Mouse (Mus musculus) liver, embryonic 11.5 days (tissue): ENCODE results near the gene Lipa. TPM values are rescaled to one million over a fixed set of nuclear protein-coding genes. Genes with fewer than 3 reads are reported as not detected.

Experiments used
- ATAC-seq: fragments of 200-750 bp; cut with Nextera tagmentation; replicated peaks from 2 replicates; pipeline ENCODE4 v1.8.0; 2017; ENCODE audit warnings: moderate number of reproducible peaks, mild to moderate bottlenecking, moderate TSS enrichment, moderate library complexity; ENCODE audit not compliant: low FRiP score
- DNase-seq: peaks from one replicate; pipeline ENCODE4 v3.0.0-alpha.2; 2017; ENCODE audit warnings: low spot score
- H3K27ac ChIP-seq: fragments of 300-500 bp; sonication (generic); 2 replicates; pipeline ENCODE4 v1.5.1; 2014; ENCODE audit warnings: mild to moderate bottlenecking, low read depth, low read length, control low read depth
- H3K27me3 ChIP-seq: fragments of 300-500 bp; sonication (generic); replicated peaks from 2 replicates; pipeline ENCODE4 v1.6.1; 2014; ENCODE audit warnings: low read length, mixed read lengths; ENCODE audit not compliant: control insufficient read depth, insufficient read depth
- H3K36me3 ChIP-seq: fragments of 300-500 bp; sonication (generic); 2 replicates; pipeline ENCODE4 v1.6.1; 2014; ENCODE audit warnings: mild to moderate bottlenecking, low read length, moderate library complexity, mixed read lengths; ENCODE audit not compliant: control insufficient read depth, insufficient read depth
- H3K4me1 ChIP-seq: fragments of 300-500 bp; sonication (generic); replicated peaks from 2 replicates; pipeline ENCODE4 v1.6.1; 2014; ENCODE audit warnings: low read length, mixed read lengths; ENCODE audit not compliant: control insufficient read depth, insufficient read depth
- H3K4me2 ChIP-seq: fragments of 300-500 bp; sonication (generic); 2 replicates; pipeline ENCODE4 v1.6.1; 2014; ENCODE audit warnings: mild to moderate bottlenecking, control low read depth, moderate library complexity
- H3K4me3 ChIP-seq: fragments of 300-500 bp; sonication (generic); 2 replicates; pipeline ENCODE4 v1.5.1; 2014; ENCODE audit warnings: low read depth, low read length, control low read depth
- H3K9ac ChIP-seq: fragments of 300-500 bp; sonication (generic); 2 replicates; pipeline ENCODE4 v1.6.1; 2014; ENCODE audit warnings: low read depth, low read length, control low read depth
- H3K9me3 ChIP-seq: fragments of 300-500 bp; sonication (generic); 2 replicates; pipeline ENCODE4 v1.6.1; 2016; ENCODE audit warnings: low read length, inconsistent platforms, mixed read lengths; ENCODE audit not compliant: control insufficient read depth
- WGBS: fragments of 180-500 bp; shearing (Covaris S2); extraction: QIAGEN DNeasy Blood & Tissue Kit; methylation state at CpG from one replicate; pipeline ENCODE4 v1.1.7; 2014; 5-methylcytosine and 5-hydroxymethylcytosine counted together
- polyA plus RNA-seq: library from polyadenylated mRNA; unstranded; fragments of >200 nt; fragmentation: Nextera tagmentation; extraction: Ambion mirVana; gene quantifications from 2 replicates; pipeline ENCODE4 v1.2.1, GENCODE M21; 2014

The Lipa gene
- polyA plus RNA-seq, 1 experiment from 2014 or later = 48.2 TPM

DNA sequence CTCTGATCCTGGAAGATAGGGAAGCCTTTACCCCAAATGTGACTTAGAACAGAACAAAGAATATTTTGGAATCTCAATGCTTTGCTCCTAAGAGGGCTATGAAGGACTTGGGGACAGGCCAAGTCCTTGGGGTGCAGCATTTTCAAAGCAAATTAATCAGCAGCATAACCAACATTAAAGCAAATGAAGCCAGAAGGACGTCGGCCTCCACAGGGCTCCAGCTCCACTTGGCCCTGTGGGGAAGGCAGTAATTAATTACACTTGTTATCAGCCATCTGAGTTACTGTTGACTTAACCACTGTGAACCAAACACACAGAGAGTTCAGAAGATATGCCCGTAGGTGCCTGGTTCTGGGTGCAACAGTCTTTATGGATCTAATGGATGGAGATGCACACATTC is 8.5 kb downstream of the Lipa start:
- peaks cover 11% of the 10 kb centered on the region; the same call in 1 of the 2 replicates for H3K36me3 ChIP-seq
- DNase-seq = no peak
- H3K4me1 ChIP-seq = peaks cover 10% of the 10 kb centered on the region; the same call in 1 of the 2 replicates
- H3K4me3 ChIP-seq = no peak overlapping the region
- H3K9me3 ChIP-seq = no peaks in the 10 kb centered on the region
- no peak overlapping the region for H3K9ac ChIP-seq
- no peak overlapping the region for H3K27ac ChIP-seq
- no peak for ATAC-seq
- no peak overlapping the region for H3K4me2 ChIP-seq
- no peaks in the 10 kb centered on the region for H3K27me3 ChIP-seq
- WGBS = 49% methylated on average over 3 of the region's 3 CpGs

DNA sequence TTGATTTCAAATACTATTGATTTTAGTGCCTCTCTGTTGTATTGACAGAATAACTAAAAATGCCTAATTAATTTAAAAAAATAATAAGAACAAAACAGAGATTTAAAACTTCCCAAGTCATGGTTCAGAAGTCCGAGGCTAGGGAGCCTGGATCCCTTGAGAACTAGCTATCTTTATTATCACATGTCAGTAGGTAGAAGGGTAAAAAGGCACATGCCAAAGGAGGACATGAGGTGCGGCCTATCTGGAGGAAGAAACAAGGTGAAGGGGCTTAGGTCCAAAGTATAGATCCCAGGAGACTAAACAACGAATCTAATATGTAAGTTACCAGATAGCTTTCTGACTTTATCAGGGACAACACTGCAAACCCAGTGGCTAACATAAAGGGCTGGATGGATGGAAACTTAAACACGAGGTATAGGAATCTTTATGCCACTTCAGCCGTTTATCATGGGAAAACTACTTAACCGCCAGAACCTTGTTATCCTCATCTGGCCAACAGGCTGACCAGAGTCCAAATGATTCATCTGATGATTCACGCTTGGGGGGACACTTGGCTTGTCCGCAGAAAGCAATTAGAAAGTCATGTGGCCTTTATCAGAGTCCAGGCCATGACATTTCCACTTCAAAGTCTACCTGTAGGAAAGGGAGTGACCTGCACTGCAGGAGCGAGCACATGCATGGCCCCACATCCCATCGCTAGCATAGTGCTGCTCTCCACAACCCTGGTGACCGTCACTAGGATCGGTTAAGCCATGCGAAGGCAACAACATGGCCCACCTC is 9.3 kb downstream of the Lipa start:
- no peak overlapping the region for H3K27ac ChIP-seq
- no peak for ATAC-seq
- no peaks in the 10 kb centered on the region for H3K9me3 ChIP-seq
- no peak overlapping the region for H3K9ac ChIP-seq
- 89% methylated on average over 13 of the region's 13 CpGs for WGBS
- peaks cover 10% of the 10 kb centered on the region; the same call in 1 of the 2 replicates for H3K4me1 ChIP-seq
- DNase-seq = no peak
- no peaks in the 10 kb centered on the region for H3K27me3 ChIP-seq
- H3K4me2 ChIP-seq = no peak overlapping the region
- H3K36me3 ChIP-seq = peaks cover 11% of the 10 kb centered on the region; the same call in 1 of the 2 replicates
- no peak overlapping the region for H3K4me3 ChIP-seq

DNA sequence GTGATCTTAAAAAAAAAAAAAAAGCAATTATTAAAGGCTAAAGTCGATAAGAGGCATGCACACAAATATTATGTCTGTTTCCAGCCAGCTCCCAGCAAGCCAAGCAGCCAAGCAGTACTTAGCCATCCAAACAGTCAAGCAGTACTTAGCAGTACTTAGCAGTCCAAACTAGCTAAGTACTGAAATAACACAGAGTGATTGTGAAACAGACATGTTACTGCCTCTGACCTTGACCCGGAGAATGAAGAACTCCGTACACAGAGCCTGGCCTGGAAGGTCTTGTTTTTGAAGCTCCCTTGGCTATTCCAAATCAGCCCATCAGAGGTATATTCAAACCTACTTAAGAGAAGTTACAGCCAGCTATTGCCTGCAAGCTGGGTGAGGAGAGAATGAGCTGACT is 10.1 kb downstream of the Lipa start:
- H3K4me1 ChIP-seq = peaks cover 10% of the 10 kb centered on the region; the same call in 1 of the 2 replicates
- DNase-seq (no peak), ATAC-seq (no peak)
- 79% methylated on average over 3 of the region's 3 CpGs for WGBS
- H3K9ac ChIP-seq = no peak overlapping the region
- H3K36me3 ChIP-seq = peaks cover 11% of the 10 kb centered on the region; the same call in 1 of the 2 replicates
- no peaks in the 10 kb centered on the region for H3K9me3 ChIP-seq
- H3K27ac ChIP-seq = no peak overlapping the region
- H3K4me2 ChIP-seq = no peak overlapping the region
- no peak overlapping the region for H3K4me3 ChIP-seq
- H3K27me3 ChIP-seq = no peaks in the 10 kb centered on the region

DNA sequence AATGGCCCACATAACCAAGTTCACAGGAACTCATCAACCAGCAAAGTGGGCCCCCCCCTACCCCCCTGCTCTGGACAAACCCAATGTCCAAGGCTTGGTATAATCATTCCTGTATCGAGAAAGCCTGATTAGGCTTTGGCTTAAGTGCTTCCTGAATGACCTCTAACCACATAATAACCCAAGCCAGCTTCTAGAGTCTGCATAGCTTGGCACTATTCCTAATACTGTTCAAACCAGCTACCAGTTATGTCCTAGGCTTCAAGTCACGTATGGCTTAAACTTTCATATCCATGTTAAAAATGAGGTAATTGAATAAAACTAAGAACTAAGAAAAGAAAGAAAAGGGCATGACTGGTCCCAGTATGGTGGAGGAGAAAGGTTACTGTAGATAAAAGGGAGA is 10.9 kb downstream of the Lipa start:
- no peak overlapping the region for H3K27ac ChIP-seq
- no peak overlapping the region for H3K4me2 ChIP-seq
- no peaks in the 10 kb centered on the region for H3K9me3 ChIP-seq
- H3K4me1 ChIP-seq = peaks cover 6% of the 10 kb centered on the region; the same call in 1 of the 2 replicates
- H3K9ac ChIP-seq = no peak overlapping the region
- peaks cover 6% of the 10 kb centered on the region; the same call in 1 of the 2 replicates for H3K36me3 ChIP-seq
- ATAC-seq (no peak), DNase-seq (no peak)
- no peaks in the 10 kb centered on the region for H3K27me3 ChIP-seq
- H3K4me3 ChIP-seq = no peak overlapping the region
- 77% methylated on average over 2 of the region's 2 CpGs for WGBS

DNA sequence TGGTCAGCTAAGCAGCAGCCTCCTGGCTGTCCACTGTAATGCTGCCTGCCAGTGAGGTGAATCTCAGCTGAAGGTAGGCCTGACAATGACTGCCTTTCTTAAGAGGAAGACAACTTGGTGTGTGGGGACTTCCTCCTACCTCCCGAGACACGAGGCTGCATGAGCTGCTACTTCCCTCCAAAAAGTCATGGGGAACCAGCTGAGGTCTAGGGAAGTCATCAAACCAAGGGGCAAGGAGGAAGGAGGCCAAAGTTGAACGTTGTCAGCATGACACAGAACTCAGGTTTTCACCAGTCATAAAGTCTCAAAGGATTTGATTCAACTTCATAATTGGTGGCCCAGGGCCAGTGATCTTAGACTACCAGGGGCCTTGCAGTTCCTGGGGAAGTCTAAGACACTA is 11.6 kb downstream of the Lipa start:
- Histone ChIP-seq H3K4me2 (no peak overlapping the region), H3K9ac (no peak overlapping the region), H3K4me3 (no peak overlapping the region), H3K4me1 (peaks cover 6% of the 10 kb centered on the region; the same call in 1 of the 2 replicates), H3K9me3 (no peaks in the 10 kb centered on the region), H3K36me3 (peaks cover 6% of the 10 kb centered on the region; the same call in 1 of the 2 replicates), H3K27me3 (no peaks in the 10 kb centered on the region), H3K27ac (no peak overlapping the region)
- DNase-seq = no peak
- 56% methylated on average over 3 of the region's 3 CpGs for WGBS
- ATAC-seq = no peak

DNA sequence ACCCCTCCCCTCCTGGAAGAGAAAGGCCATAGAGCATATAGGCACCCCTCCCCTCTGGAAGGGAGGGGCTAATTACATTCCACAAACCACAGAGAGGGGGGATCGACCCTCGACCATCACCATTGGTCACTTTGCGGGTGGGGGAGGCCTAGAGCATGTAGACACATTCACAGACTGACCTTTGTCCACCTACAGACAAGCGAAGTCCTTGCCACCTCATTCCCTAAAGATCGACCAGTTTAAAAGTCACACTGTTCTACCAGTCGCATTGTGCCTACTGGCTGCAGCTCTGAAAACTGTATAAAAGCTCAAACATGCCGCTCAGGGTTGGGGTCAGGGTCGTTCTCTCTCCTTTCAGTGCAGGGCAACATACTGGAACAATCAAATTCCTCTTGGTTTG is 15.7 kb downstream of the Lipa start:
- H3K27ac ChIP-seq = peak overlapping the region; percentile 63
- no peak for DNase-seq
- no peak overlapping the region for H3K4me2 ChIP-seq

DNA sequence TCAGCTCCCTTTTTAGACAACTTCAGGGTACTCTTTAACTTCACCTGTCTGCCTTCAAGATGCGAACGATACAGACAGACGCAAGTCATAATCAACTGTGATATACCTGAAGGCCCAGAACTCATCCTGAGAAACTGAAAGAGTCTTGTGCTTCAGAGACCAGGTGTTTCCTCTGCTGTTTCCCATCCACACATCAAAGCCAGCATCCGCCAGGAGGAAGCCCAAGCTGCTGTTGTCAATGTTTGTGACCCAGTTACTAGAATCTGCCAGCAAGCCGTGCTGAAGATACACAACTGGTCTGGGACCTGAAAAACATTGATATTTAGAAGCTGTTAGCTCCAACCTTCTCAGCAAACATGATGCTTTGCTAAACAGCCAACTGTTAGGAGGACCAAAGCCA is 16.6 kb downstream of the Lipa start:
- H3K9ac ChIP-seq = no peak overlapping the region
- H3K4me2 ChIP-seq = no peak overlapping the region
- H3K4me3 ChIP-seq = no peak overlapping the region
- no peaks in the 10 kb centered on the region for H3K9me3 ChIP-seq
- H3K27ac ChIP-seq = no peak overlapping the region
- no peaks in the 10 kb centered on the region for H3K27me3 ChIP-seq
- ATAC-seq = no peak
- no peak for DNase-seq
- 80% methylated on average over 5 of the region's 5 CpGs for WGBS
- H3K4me1 ChIP-seq = no peaks in the 10 kb centered on the region
- H3K36me3 ChIP-seq = peaks cover 7% of the 10 kb centered on the region; the same call in 1 of the 2 replicates

More for the DNA sequence above, 15.7 kb downstream of the Lipa start:
- no peaks in the 10 kb centered on the region for H3K9me3 ChIP-seq
- H3K27me3 ChIP-seq = no peaks in the 10 kb centered on the region
- peak; percentile 83 for ATAC-seq
- peaks cover 5% of the 10 kb centered on the region; the same call in 1 of the 2 replicates for H3K36me3 ChIP-seq
- no peak overlapping the region for H3K4me3 ChIP-seq
- no peak overlapping the region for H3K9ac ChIP-seq
- 64% methylated on average over 8 of the region's 8 CpGs for WGBS
- H3K4me1 ChIP-seq = no peaks in the 10 kb centered on the region

DNA sequence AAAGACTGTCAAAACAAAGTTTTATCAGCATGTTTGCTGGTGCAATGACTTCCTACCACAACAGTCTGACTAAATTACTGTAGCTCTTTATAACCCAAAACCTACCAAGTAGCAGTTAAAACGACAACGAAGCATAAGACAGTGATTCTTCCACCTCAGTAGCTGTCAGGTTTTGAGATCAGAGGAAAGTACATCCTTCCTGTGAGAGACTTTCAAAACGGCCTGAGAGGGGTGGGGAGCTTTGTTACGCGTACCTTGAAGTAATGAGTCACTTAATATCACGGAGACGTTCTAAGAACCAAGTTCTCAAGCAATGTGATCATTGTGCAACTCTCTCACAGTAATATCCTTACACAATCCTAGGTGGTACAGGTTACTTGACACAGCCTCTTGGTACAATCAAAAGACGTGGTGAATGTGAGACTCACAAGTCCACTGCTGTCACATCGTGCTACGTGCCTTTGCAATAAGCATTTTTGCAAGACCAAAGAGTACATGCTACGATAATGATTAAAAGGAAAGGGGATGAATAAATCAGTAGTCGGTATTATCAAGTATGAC is 22.0 kb downstream of the Lipa start:
- Histone ChIP-seq H3K4me3 (no peak overlapping the region), H3K9me3 (no peaks in the 10 kb centered on the region), H3K36me3 (peaks cover 7% of the 10 kb centered on the region; the same call in 1 of the 2 replicates), H3K4me2 (no peak overlapping the region), H3K4me1 (no peaks in the 10 kb centered on the region), H3K27ac (no peak overlapping the region), H3K27me3 (no peaks in the 10 kb centered on the region), H3K9ac (no peak overlapping the region)
- DNase-seq (no peak), ATAC-seq (no peak)
- 83% methylated on average over 12 of the region's 12 CpGs for WGBS
